Comparison of ENCODE assay signal across 11 mouse cellular contexts in the genomic region with DNA sequence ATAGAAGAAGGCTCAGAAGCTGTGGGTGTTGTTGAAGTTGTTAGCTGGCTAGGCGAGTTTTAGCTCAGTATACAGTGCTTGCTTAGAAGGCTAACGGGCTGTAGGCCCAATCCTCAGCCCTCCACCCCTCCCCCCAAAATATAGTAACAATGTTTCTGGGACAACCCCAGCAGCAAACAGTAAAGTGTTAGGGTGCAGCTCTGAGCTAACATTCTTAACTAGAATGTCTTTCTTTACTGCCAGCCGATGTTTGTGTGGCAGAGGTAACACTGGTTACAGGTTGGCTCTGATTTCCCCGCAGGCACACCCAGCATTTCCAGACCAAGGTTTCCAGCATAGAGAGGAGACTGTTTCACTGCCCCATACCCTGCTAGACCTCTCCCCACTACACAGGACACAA. TPM values are rescaled to one million over a fixed set of nuclear protein-coding genes. Genes with fewer than 3 reads are reported as not detected.
DNase-seq lines count a peak whose midpoint lies in the region; ATAC-seq and TF ChIP-seq lines count a peak whose summit lies in the region.
"Had no signal": no experiment of that assay in that cellular context is flagged by ENCODE, and none has a peak within 500 bp of the region (broad histone marks: within the 10 kb centered on the region; RNA-seq: fewer than 3 reads in every experiment).

No protein-coding gene starts in this region.

- DNase-seq in forebrain, embryonic 14.5 days (ENCODE audit: low spot score) = no peak
- no peak for DNase-seq in lung, postnatal 25 days (ENCODE audit: low spot score)
- DNase-seq in limb, embryonic 14.5 days (ENCODE audit: low spot score) = peak; percentile 15
- DNase-seq in left cerebral cortex, adult 11 months (ENCODE audit: low spot score) = no peak
- DNase-seq in right cerebral cortex, postnatal 14 days = no peak
- DNase-seq: gastrocnemius, postnatal 36 days; kidney, postnatal 10 days had no signal

- peaks cover 41% of the 10 kb centered on the region for H3K36me3 ChIP-seq in forebrain, embryonic 14.5 days (ENCODE audit: control insufficient read depth, insufficient read depth, low read length)
- H3K36me3 ChIP-seq in forebrain, embryonic 15.5 days = peaks cover 20% of the 10 kb centered on the region
- H3K36me3 ChIP-seq in lung, embryonic 16.5 days (ENCODE audit: control insufficient read depth, insufficient read depth, low read length) = peaks cover 11% of the 10 kb centered on the region
- peaks cover 24% of the 10 kb centered on the region for H3K36me3 ChIP-seq in limb, embryonic 14.5 days (ENCODE audit: control insufficient read depth, insufficient read depth, low read length)
- peaks cover 22% of the 10 kb centered on the region for H3K36me3 ChIP-seq in neural tube, embryonic 15.5 days

- no peak overlapping the region for H3K9ac ChIP-seq in forebrain, embryonic 14.5 days (ENCODE audit: low read length)
- no peak overlapping the region for H3K9ac ChIP-seq in forebrain, embryonic 15.5 days (replicated peaks)
- H3K9ac ChIP-seq in lung, embryonic 16.5 days (ENCODE audit: low read length) = no peak overlapping the region
- H3K9ac ChIP-seq in limb, embryonic 14.5 days (ENCODE audit: low read depth, low read length, severe bottlenecking) = peak overlapping the region; percentile 28
- no peak overlapping the region for H3K9ac ChIP-seq in neural tube, embryonic 15.5 days (replicated peaks)

- no peak overlapping the region for H3K4me3 ChIP-seq in forebrain, embryonic 14.5 days (ENCODE audit: low read depth, low read length)
- no peak overlapping the region for H3K4me3 ChIP-seq in forebrain, embryonic 15.5 days
- no peak overlapping the region for H3K4me3 ChIP-seq in lung, embryonic 16.5 days (ENCODE audit: low read length)
- H3K4me3 ChIP-seq in limb, embryonic 14.5 days (replicated peaks; ENCODE audit: low read length) = peak overlapping the region; percentile 55
- H3K4me3 ChIP-seq in neural tube, embryonic 15.5 days (replicated peaks) = no peak overlapping the region
- H3K4me3 ChIP-seq: myocyte had no signal

- H3K27me3 ChIP-seq in forebrain, embryonic 14.5 days (replicated peaks; ENCODE audit: control insufficient read depth, insufficient read depth, low read length) = no peaks in the 10 kb centered on the region
- H3K27me3 ChIP-seq in forebrain, embryonic 15.5 days = no peaks in the 10 kb centered on the region
- H3K27me3 ChIP-seq in lung, embryonic 16.5 days (ENCODE audit: control insufficient read depth, insufficient read depth, low read depth, low read length) = no peaks in the 10 kb centered on the region
- no peaks in the 10 kb centered on the region for H3K27me3 ChIP-seq in limb, embryonic 14.5 days (ENCODE audit: control insufficient read depth, insufficient read depth, low read length)
- no peaks in the 10 kb centered on the region for H3K27me3 ChIP-seq in neural tube, embryonic 15.5 days (replicated peaks)

- TF ChIP-seq POLR2A in limb, embryonic 14.5 days (IDR thresholded peaks at IDR 0.05; ENCODE audit: borderline replicate concordance, extremely low read depth, insufficient read depth, insufficient read length) = no peak

- H3K9me3 ChIP-seq in forebrain, embryonic 14.5 days (replicated peaks; ENCODE audit: control insufficient read depth, low read length) = no peaks in the 10 kb centered on the region
- H3K9me3 ChIP-seq in forebrain, embryonic 15.5 days = no peaks in the 10 kb centered on the region
- H3K9me3 ChIP-seq in lung, embryonic 16.5 days (ENCODE audit: control insufficient read depth, low read length) = no peaks in the 10 kb centered on the region
- no peaks in the 10 kb centered on the region for H3K9me3 ChIP-seq in limb, embryonic 14.5 days (ENCODE audit: control insufficient read depth, low read length)
- no peaks in the 10 kb centered on the region for H3K9me3 ChIP-seq in neural tube, embryonic 15.5 days (replicated peaks)

- no peak for ATAC-seq in forebrain, embryonic 14.5 days
- no peak for ATAC-seq in forebrain, embryonic 15.5 days (replicated peaks)
- no peak for ATAC-seq in lung, embryonic 16.5 days (ENCODE audit: low read depth)
- ATAC-seq in limb, embryonic 14.5 days (ENCODE audit: low FRiP score, low read depth) = no peak
- no peak for ATAC-seq in neural tube, embryonic 15.5 days (ENCODE audit: low FRiP score)

- H3K4me2 ChIP-seq in forebrain, embryonic 14.5 days (ENCODE audit: low read length) = peak overlapping the region; percentile 79; the same call in 1 of the 2 replicates
- no peak overlapping the region for H3K4me2 ChIP-seq in forebrain, embryonic 15.5 days (replicated peaks)
- H3K4me2 ChIP-seq in lung, embryonic 16.5 days (ENCODE audit: low read depth, low read length) = peak overlapping the region; percentile 90; the same call in 1 of the 2 replicates
- H3K4me2 ChIP-seq in limb, embryonic 14.5 days (replicated peaks; ENCODE audit: low read depth, low read length, severe bottlenecking) = peak overlapping the region; percentile 74
- H3K4me2 ChIP-seq in neural tube, embryonic 15.5 days = peak overlapping the region; percentile 71

- WGBS in forebrain, embryonic 14.5 days = 78% methylated on average over 4 of the region's 4 CpGs
- WGBS in forebrain, embryonic 15.5 days = 81% methylated on average over 4 of the region's 4 CpGs
- 61% methylated on average over 4 of the region's 4 CpGs for WGBS in lung, embryonic 16.5 days
- 57% methylated on average over 4 of the region's 4 CpGs for WGBS in limb, embryonic 14.5 days
- WGBS in neural tube, embryonic 15.5 days = 79% methylated on average over 4 of the region's 4 CpGs

- no peak overlapping the region for H3K27ac ChIP-seq in forebrain, embryonic 14.5 days (ENCODE audit: low read depth, low read length)
- H3K27ac ChIP-seq in forebrain, embryonic 15.5 days (replicated peaks) = no peak overlapping the region
- no peak overlapping the region for H3K27ac ChIP-seq in lung, embryonic 16.5 days (ENCODE audit: low read length)
- H3K27ac ChIP-seq in limb, embryonic 14.5 days (replicated peaks; ENCODE audit: low read depth, low read length) = peak overlapping the region; percentile 83
- H3K27ac ChIP-seq in neural tube, embryonic 15.5 days (replicated peaks) = no peak overlapping the region

- H3K4me1 ChIP-seq in forebrain, embryonic 14.5 days (ENCODE audit: control insufficient read depth, insufficient read depth, low read length) = peaks cover 17% of the 10 kb centered on the region
- peaks cover 21% of the 10 kb centered on the region for H3K4me1 ChIP-seq in forebrain, embryonic 15.5 days
- H3K4me1 ChIP-seq in lung, embryonic 16.5 days (replicated peaks; ENCODE audit: control insufficient read depth, insufficient read depth, low read length) = peaks cover 14% of the 10 kb centered on the region; the same call in 1 of the 2 replicates
- H3K4me1 ChIP-seq in limb, embryonic 14.5 days (ENCODE audit: control insufficient read depth, insufficient read depth, low read length) = peaks cover 14% of the 10 kb centered on the region
- peaks cover 24% of the 10 kb centered on the region for H3K4me1 ChIP-seq in neural tube, embryonic 15.5 days

RNA-seq across cellular contexts. Expression of gene Slc35e3, which starts 2.2 kb away (rescaled TPM):
- 17.7 and 20.1 TPM in 2 replicates for polyA plus RNA-seq in forebrain, embryonic 14.5 days (2014; fragmentation: Nextera tagmentation; extraction: Ambion mirVana)
- polyA plus RNA-seq in forebrain, embryonic 15.5 days (2015; fragmentation: Nextera tagmentation; extraction: Ambion mirVana) = 29.6 and 31.7 TPM in 2 replicates
- 18.3 and 18.6 TPM in 2 replicates for polyA plus RNA-seq in lung, embryonic 16.5 days (2015; fragmentation: Nextera tagmentation; extraction: Ambion mirVana)
- polyA plus RNA-seq in limb, embryonic 14.5 days (2012; rRNA removed) = 36.2 and 43.8 TPM in 2 replicates
- polyA plus RNA-seq in limb, embryonic 14.5 days (2014; fragmentation: Nextera tagmentation; extraction: Ambion mirVana) = 21.7 and 26.7 TPM in 2 replicates
- 26.4 and 26.9 TPM in 2 replicates for polyA plus RNA-seq in neural tube, embryonic 15.5 days (2015; fragmentation: Nextera tagmentation; extraction: Ambion mirVana)

RNA-seq across cellular contexts. Expression of gene Mdm2, which starts 33.4 kb away (rescaled TPM):
- 33.0 and 47.7 TPM in 2 replicates for polyA plus RNA-seq in forebrain, embryonic 14.5 days (2014; fragmentation: Nextera tagmentation; extraction: Ambion mirVana)
- polyA plus RNA-seq in forebrain, embryonic 15.5 days (2015; fragmentation: Nextera tagmentation; extraction: Ambion mirVana) = 63.5 and 67.8 TPM in 2 replicates
- polyA plus RNA-seq in lung, embryonic 16.5 days (2015; fragmentation: Nextera tagmentation; extraction: Ambion mirVana) = 51.2 and 51.7 TPM in 2 replicates
- polyA plus RNA-seq in limb, embryonic 14.5 days (2012; rRNA removed) = 56.9 and 59.9 TPM in 2 replicates
- 32.9 and 39.2 TPM in 2 replicates for polyA plus RNA-seq in limb, embryonic 14.5 days (2014; fragmentation: Nextera tagmentation; extraction: Ambion mirVana)
- polyA plus RNA-seq in neural tube, embryonic 15.5 days (2015; fragmentation: Nextera tagmentation; extraction: Ambion mirVana) = 46.0 and 51.3 TPM in 2 replicates

RNA-seq across cellular contexts. Expression of gene Nup107, which starts 48.6 kb away (rescaled TPM):
- 61.1 and 68.7 TPM in 2 replicates for polyA plus RNA-seq in forebrain, embryonic 14.5 days (2014; fragmentation: Nextera tagmentation; extraction: Ambion mirVana)
- 58.0 and 59.5 TPM in 2 replicates for polyA plus RNA-seq in forebrain, embryonic 15.5 days (2015; fragmentation: Nextera tagmentation; extraction: Ambion mirVana)
- polyA plus RNA-seq in lung, embryonic 16.5 days (2015; fragmentation: Nextera tagmentation; extraction: Ambion mirVana) = 58.8 and 64.8 TPM in 2 replicates
- 41.8 and 53.4 TPM in 2 replicates for polyA plus RNA-seq in limb, embryonic 14.5 days (2012; rRNA removed)
- 61.2 and 64.6 TPM in 2 replicates for polyA plus RNA-seq in limb, embryonic 14.5 days (2014; fragmentation: Nextera tagmentation; extraction: Ambion mirVana)
- polyA plus RNA-seq in neural tube, embryonic 15.5 days (2015; fragmentation: Nextera tagmentation; extraction: Ambion mirVana) = 28.2 and 34.6 TPM in 2 replicates
